18 mouse cellular contexts compared by ENCODE assay signal in genomic region chr11:83776798-83777197, GRCm38 (mm10). TPM values are rescaled to one million over a fixed set of nuclear protein-coding genes. Genes with fewer than 3 reads are reported as not detected.
"Had no signal": no experiment of that assay in that cellular context is flagged by ENCODE, and none has a peak within 500 bp of the region (broad histone marks: within the 10 kb centered on the region; RNA-seq: fewer than 3 reads in every experiment).

No protein-coding gene starts in this region.

- ATAC-seq: midbrain, embryonic 13.5 days; midbrain, embryonic 15.5 days had no signal

- H3K4me1 ChIP-seq: megakaryocyte, embryonic 14.5 days; midbrain, embryonic 13.5 days; midbrain, embryonic 15.5 days; neural tube, embryonic 12.5 days had no signal

- H3K27me3 ChIP-seq: megakaryocyte, embryonic 14.5 days; midbrain, embryonic 13.5 days; midbrain, embryonic 15.5 days; neural tube, embryonic 12.5 days had no signal

- H3K27ac ChIP-seq: liver, embryonic 14.5 days; midbrain, embryonic 13.5 days; midbrain, embryonic 15.5 days; neural tube, embryonic 12.5 days had no signal

- H3K9ac ChIP-seq: liver, embryonic 14.5 days; lung, embryonic 14.5 days; midbrain, embryonic 13.5 days; midbrain, embryonic 15.5 days; neural tube, embryonic 12.5 days had no signal

- H3K9me3 ChIP-seq: midbrain, embryonic 13.5 days; midbrain, embryonic 15.5 days; neural tube, embryonic 12.5 days had no signal

- DNase-seq: lung, adult 18-20 months; lung, embryonic 14.5 days; lung, postnatal 10 days; lung, postnatal 4 days; retina, postnatal 1 day; right cerebral cortex, adult 18-20 months; thymus, adult 2 months; thymus, postnatal 25 days; thymus, postnatal 4 days had no signal

- H3K4me3 ChIP-seq: megakaryocyte, embryonic 14.5 days; midbrain, embryonic 13.5 days; midbrain, embryonic 15.5 days; neural tube, embryonic 12.5 days had no signal

RNA-seq across cellular contexts. Expression of gene Wfdc21, which starts 30.1 kb away (rescaled TPM):
- total RNA-seq: midbrain, postnatal 0 days had no signal
- polyA plus RNA-seq: midbrain, embryonic 11.5 days; midbrain, embryonic 15.5 days; midbrain, postnatal 0 days; neural tube, embryonic 12.5 days; neural tube, embryonic 14.5 days; stomach, embryonic 14.5 days had no signal
